Mouse (Mus musculus) monocyte, adult 5-6 weeks (primary cell): ENCODE results near the gene Kdsr. TPM values are rescaled to one million over a fixed set of nuclear protein-coding genes. Genes with fewer than 3 reads are reported as not detected.

Experiments used
- ATAC-seq: fragments of 153-309, 156-312 bp; replicated peaks from 2 replicates; pipeline ENCODE4 v1.8.0; 2017; ENCODE audit warnings: mild to moderate bottlenecking; ENCODE audit not compliant: low TSS enrichment, insufficient number of reproducible peaks, severe bottlenecking, poor library complexity, low FRiP score
- total RNA-seq: library from RNA; stranded (forward); fragments of 200-1000, 200-491, 200-594 nt; gene quantifications from 3 replicates; pipeline ENCODE4 v1.2.3, GENCODE M21; 2017

Kdsr gene
- total RNA-seq = 16.3 to 26.0 TPM (median 25.0 TPM) in 3 replicates

- ATAC-seq = peak; percentile 93
These were observed at the start of gene Kdsr for GRCm38 (mm10) chr1:106759572-106760435. Gene Kdsr (minus strand): TSS chr1:106759727.

- no peak for ATAC-seq
These were observed 40.4 kb upstream of the Kdsr start for GRCm38 (mm10) chr1:106799931-106800330.

GRCm38 (mm10) chr1:106799406-106799805 is 39.9 kb upstream of the Kdsr start:
- ATAC-seq = no peak

- ATAC-seq = 0 out of 2 replicates have a peak, but pooled peaks have one; percentile 14
These were observed 37.7 kb upstream of the Kdsr start for GRCm38 (mm10) chr1:106796987-106797779.

- peak; percentile 99 for ATAC-seq
These were observed 37.0 kb upstream of the Kdsr start, which contains the start of gene Vps4b for GRCm38 (mm10) chr1:106796542-106796924. Gene Vps4b (minus strand): TSS chr1:106796728.

GRCm38 (mm10) chr1:106795634-106796541 is 36.4 kb upstream of the Kdsr start:
- ATAC-seq = peak; percentile 11; the same call in 1 of the 2 replicates

GRCm38 (mm10) chr1:106774896-106775295 is 15.4 kb upstream of the Kdsr start:
- ATAC-seq = no peak

- ATAC-seq = no peak
These were observed 14.6 kb upstream of the Kdsr start for GRCm38 (mm10) chr1:106774092-106774491.

- ATAC-seq = no peak
These were observed 9.2 kb upstream of the Kdsr start for GRCm38 (mm10) chr1:106768773-106769172.

- ATAC-seq = no peak
These were observed 6.2 kb upstream of the Kdsr start for GRCm38 (mm10) chr1:106765771-106766170.

GRCm38 (mm10) chr1:106764846-106765245 is 5.3 kb upstream of the Kdsr start:
- ATAC-seq = no peak

- no peak for ATAC-seq
These were observed 4.8 kb upstream of the Kdsr start for GRCm38 (mm10) chr1:106764281-106764680.

- ATAC-seq = no peak
These were observed 1.2 kb upstream of the Kdsr start for GRCm38 (mm10) chr1:106760750-106761149.

- peak; percentile 12; the same call in 1 of the 2 replicates for ATAC-seq
These were observed 574 bp downstream of the Kdsr start for GRCm38 (mm10) chr1:106758734-106759571.

- ATAC-seq = no peak
These were observed 2.9 kb downstream of the Kdsr start for GRCm38 (mm10) chr1:106756633-106757032.

- ATAC-seq = no peak
These were observed 7.5 kb downstream of the Kdsr start for GRCm38 (mm10) chr1:106752013-106752412.

GRCm38 (mm10) chr1:106750656-106751055 is 8.9 kb downstream of the Kdsr start:
- ATAC-seq = no peak
